Mouse (Mus musculus) brain, embryonic 14.5 days (tissue): ENCODE results near the gene Rnf145.
"Not testable (repeated sequence)": the region's sequence is repeated elsewhere in the genome, so short reads cannot be mapped to it uniquely, and the experiment has no call there.

Source experiments
- CTCF ChIP-seq: fragments of 200-500 bp; IDR thresholded peaks from 2 replicates; pipeline ENCODE4 v1.5.1; 2012; ENCODE audit warnings: inconsistent platforms, mild to moderate bottlenecking, moderate library complexity, borderline replicate concordance; ENCODE audit not compliant: insufficient read depth, insufficient read length; ENCODE audit errors: extremely low read depth
- POLR2A ChIP-seq: fragments of 200-500 bp; IDR thresholded peaks from 2 replicates; pipeline ENCODE4 v1.6.1; 2012; ENCODE audit warnings: mild to moderate bottlenecking, inconsistent platforms, borderline replicate concordance; ENCODE audit not compliant: poor library complexity, insufficient read depth, insufficient read length, severe bottlenecking; ENCODE audit errors: extremely low read depth

DNA sequence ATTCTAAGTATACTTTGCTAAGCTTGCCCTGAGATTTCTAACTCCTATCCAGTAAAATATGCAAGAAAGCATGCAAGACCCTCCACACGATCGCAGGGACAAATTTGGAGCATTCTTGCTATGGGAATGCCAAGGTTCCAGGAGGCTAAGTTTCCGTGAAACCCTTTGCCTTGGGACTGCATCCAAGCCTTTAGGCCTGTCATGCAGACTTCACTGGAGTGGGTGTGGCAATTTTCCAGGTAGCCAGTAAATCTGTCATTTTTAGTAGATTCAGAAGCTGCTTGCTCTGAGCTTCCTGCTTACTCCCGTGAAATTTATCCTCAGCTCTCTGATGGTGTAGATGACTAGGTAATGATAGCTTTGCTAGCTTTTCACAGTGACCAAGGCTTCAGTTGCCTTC lies 51.6 kb downstream of the Rnf145 start:
- not testable (repeated sequence) for TF ChIP-seq CTCF, POLR2A
